Mouse (Mus musculus): ENCODE data around the gene Rap1a.

DNA sequence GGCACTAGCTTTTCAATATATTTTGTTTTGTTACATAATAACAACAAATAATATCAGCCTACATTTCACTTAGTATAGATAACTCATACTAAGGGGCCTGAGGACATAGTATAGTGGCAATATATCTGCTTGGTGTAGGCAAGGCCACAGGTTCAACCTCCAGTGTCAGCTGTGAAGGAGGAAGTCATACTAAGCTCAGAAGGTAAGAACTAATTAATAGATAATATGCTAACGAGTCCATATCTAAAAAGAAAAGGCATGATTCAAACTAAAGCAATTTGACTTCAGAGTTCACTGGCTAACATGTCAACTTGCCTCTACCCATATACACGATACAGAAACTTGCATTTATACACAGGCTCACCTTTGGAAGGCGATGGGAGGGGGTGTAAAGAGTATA lies 41.1 kb downstream of the Rap1a start:
- TF ChIP-seq POLR2A (IDR thresholded peaks at IDR 0.05; ENCODE audit: control insufficient read depth, low read depth, low read length) (no peak), CTCF (IDR thresholded peaks at IDR 0.05; ENCODE audit: control insufficient read depth, insufficient read depth, insufficient replicate concordance, low read depth, low read length) (no peak)

Measured in testis, adult 2 months (tissue).